Mouse (Mus musculus) c-Kit-positive CD71-negative TER-119-negative erythroid progenitor cells, embryonic 14.5 days (primary cell): ENCODE results near the gene Gm49387.

ENCODE experiments used
- DNase-seq: peaks from one replicate; pipeline ENCODE4 v3.0.0-alpha.2; 2013; ENCODE audit warnings: low read depth

The Gm49387 gene

DNA sequence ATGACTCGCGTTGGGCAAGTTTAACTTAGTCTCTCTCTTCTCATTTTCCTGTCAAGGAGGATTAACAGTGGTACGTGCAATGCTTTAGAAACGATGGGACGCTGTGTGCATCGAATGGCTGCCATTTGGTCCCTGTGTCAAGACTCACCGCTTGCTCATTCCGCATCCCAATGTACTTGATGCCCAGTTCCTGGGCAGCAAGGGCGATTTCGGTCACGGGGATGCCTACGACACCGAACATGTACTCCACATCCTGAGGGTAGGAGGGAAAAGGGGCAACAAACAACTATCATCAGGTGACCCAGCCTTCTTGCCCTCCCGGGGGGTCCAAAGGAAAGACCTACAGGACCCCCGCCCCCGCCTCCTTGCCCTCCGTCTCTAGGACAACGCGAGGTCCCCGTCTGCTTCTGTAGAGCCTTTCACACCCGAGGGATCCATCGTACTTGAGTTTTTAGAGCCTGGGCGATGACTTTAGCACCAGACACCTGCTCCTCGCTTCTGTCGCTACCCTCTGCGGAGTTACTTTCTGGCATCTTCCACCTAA is at the start of gene Gm49387:
Gm49387 (minus strand) TSS at position 533 of the 544 bp plus-strand sequence.
- DNase-seq, result no peak

- no peak for DNase-seq
Observed at GRCm38 (mm10) chr14:31686231-31686630, 45.6 kb upstream of the Gm49387 start.

GRCm38 (mm10) chr14:31685680-31686079 is 45.0 kb upstream of the Gm49387 start:
- DNase-seq, result peak; percentile 56

DNA sequence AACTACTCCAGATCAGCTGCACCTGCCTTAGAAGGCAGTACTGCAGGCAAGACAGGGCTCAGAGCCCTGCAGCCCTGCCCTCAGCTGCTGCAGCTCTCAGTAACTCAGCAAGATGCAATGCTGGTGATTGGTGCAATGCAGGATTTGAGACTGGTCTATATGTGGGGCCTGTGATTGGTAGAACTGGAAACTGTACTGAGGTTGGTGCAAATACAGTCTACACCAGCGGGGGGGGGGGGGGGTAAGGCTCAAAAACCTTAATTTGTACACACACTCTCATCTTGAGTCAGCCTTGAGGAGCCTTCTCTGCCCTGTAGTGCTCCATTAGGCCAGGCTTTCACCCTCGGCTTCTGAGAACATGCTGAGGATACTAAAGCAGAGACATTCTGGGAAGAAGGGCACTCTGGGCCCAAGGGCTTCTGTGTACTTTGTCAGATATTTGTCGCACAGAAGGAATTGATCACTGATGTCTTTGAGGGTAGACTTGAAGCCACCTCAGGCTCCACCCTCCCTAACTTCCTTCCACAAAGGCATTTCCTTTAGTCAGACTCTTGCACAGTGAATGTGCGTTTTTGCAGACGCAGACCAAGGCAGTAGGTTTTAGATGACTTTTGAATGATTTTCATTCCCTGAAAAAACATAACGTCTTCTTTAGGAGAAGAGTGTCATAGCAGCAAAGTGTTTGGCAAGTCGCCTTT is 43.8 kb upstream of the Gm49387 start:
- DNase-seq, result no peak

- DNase-seq, result no peak
Observed at GRCm38 (mm10) chr14:31683610-31684009, 42.9 kb upstream of the Gm49387 start.

DNA sequence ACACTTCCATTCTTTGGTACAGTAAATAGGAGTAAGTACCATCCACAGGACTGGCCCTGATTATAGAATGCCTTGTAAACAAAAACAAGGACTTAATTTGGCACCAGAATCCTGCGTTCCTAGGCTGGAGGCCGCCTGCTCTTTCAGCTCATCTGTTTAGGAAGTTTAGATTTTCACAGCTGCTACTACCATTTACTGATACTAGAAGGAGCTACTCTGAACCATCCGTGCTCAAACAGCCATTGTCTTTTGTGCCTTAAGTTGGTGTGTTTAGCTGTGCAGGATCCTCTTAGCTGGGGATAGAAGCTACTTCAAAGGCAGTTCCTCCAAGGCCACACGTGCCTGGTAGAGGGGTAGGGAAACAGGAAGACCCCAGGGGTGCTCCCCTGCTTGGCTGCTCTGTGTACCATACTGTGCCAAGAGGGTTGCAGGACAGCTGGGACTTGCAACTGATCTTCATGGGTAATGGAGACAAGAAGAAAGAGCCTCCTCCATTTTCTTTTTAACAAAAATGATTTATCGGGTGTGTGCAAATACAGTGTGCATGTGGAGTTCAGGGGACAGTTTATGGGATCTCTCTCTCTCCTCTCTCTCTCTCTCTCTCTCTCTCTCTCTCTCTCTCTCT is 41.4 kb upstream of the Gm49387 start:
- no peak for DNase-seq

GRCm38 (mm10) chr14:31681291-31681690 is 40.6 kb upstream of the Gm49387 start:
- no peak for DNase-seq

DNA sequence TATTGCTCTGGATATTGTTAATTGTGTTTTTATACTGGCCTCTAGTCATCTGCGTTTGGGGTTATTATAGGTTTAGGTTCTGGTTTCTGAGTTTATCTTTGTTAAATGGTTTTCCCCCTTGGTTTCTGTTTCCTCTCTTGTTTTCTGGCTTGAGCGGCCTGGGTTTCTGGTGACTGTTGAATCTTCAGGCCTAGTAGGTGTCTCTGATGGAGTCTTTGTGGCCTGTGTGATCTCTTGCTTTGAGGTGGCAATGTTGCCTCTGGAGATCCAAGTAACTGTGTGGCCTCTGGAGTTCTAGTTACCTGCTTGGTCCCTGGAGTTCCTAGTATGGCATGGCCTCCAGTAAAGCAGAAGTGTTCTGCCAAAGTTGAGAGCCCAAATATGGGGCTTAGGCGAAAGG is 40.0 kb upstream of the Gm49387 start:
- no peak for DNase-seq

DNA sequence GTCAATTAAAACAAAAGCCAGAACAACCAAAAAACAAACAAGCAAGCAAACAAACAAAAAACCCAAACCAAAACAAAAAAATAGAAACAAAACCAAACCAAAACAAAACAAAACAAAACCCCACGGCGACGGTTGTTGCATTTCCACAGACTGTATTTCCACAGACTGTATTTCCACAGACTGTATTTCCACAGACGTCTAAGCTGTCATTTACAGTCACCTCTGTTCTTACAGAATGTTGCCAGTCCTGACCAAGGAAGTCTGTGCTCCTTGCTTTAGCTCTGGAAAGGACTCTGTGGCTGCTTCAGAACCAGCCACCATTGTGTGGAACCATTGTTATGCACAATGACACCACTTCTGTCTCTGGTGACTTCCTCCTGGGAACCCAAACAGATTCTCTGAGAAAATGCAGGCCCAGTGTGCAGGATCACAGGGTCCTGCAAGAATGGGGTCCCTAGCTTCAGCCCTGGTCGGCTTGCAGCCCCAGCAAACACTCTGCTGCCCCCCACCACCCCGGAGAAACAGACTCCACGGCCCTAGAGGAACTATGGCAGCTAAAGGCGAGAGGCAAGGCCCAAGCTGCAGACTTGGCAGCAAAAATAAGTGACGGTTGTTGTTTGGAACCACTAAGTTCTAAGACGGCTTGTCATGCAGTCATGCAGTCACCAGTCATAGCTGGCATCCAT is 31.1 kb upstream of the Gm49387 start:
- no peak for DNase-seq

GRCm38 (mm10) chr14:31669642-31670490 is 29.2 kb upstream of the Gm49387 start:
- peak; percentile 56 for DNase-seq

- no peak for DNase-seq
Observed at GRCm38 (mm10) chr14:31669161-31669611, 28.5 kb upstream of the Gm49387 start.

DNA sequence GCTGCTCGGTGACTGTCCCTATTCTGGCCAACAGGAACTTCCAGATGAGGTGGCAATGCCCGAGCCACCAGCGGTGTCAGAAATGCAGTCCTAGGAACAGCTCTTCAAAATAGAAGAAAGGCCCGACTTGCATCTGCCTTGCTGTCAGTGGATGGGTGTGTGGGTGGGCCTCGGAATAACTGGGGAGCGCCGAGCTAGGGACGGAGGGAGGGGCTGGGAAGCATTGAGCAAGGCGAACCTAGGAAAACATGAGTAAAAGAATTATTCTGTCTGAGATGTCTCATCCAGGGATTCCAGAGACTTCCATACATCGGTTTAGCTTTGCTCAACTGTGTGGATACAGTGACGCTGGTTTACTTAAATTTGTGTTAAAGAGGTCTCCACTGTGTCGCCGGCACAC is 27.6 kb upstream of the Gm49387 start:
- no peak for DNase-seq

- DNase-seq, result no peak
Observed at GRCm38 (mm10) chr14:31667741-31668140, 27.1 kb upstream of the Gm49387 start.

DNA sequence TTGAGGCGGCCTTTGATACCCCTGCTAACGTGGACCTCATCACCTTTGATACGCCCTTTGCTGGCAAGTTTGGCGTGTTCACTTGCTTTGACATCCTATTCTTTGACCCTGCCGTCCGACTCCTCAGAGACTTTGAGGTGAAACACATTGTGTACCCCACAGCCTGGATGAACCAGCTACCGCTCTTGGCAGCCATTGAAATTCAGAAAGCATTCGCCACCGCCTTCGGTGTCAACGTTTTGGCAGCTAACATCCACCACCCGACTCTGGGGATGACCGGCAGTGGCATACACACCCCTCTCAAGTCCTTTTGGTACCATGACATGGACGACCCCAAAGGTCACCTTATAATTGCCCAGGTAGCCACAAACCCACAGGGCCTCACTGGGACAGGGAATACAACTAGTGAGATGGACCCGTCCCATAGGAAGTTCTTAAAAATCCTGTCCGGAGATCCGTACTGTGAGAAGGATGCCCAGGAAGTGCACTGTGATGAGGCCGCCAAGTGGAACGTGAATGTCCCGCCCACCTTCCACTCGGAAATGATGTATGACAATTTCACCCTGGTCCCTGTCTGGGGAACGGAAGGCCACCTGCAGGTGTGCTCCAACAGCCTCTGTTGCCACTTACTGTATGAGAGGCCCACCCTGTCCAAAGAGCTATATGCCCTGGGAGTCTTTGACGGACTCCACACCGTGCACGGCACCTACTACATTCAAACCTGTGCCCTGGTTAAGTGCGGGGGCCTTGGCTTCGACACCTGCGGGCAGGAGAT is 26.4 kb upstream of the Gm49387 start:
- no peak for DNase-seq

DNA sequence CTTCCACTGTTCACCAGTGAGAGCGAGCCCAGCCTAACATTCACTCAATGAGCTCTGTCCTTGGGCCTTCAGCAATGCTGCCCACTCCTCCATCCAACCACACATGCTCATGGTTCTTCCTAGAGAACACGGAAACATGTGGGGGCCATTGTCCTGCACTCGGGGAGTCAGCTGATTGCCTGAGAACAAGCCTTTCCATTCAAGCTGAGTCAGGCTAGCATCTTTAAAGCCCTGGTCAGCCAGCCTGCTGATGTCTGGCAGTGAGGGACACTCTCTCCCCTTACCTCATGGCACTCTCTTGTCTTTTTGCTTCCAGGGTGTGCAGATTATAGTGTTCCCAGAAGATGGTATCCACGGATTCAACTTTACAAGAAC is 24.9 kb upstream of the Gm49387 start:
- no peak for DNase-seq

- no peak for DNase-seq
Observed at GRCm38 (mm10) chr14:31664903-31665565, 24.4 kb upstream of the Gm49387 start.

- no peak for DNase-seq
Observed at GRCm38 (mm10) chr14:31664100-31664902, 23.6 kb upstream of the Gm49387 start.

GRCm38 (mm10) chr14:31663376-31664099 is 22.9 kb upstream of the Gm49387 start:
- no peak for DNase-seq

DNA sequence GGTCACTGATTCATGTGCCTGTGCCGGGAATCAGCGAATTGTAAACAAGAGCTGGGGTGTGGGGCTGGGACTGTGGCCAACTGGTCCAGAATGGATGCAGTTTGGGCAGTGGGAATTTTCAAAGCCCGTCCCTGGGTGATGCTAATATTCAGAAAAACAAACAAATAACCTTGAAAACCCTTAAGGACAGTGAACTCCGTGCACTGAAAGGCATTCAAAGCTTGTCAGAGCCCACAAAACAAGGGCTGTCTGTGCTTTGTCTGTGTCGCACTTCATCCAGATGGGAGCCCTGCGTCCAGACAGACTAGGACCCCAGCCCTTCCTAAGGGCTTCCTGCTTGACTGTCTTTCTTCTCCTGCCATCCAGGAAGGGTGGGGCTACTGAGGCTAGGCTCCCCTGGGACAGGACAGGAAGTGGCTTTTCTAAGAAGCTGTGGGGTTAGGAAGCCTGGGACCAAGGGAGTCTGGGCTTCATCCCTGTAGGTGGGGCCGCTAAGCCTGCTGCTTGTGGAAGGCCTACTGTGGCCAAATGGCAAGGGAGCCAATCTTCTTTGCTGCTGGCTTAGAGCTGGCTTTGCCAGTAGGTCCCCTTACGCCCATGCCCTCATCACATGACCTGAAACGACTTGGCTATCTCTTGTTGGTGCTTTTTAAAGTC is 22.0 kb upstream of the Gm49387 start:
- no peak for DNase-seq
